9 mouse cellular contexts compared by ENCODE assay signal in genomic region chr10:20992665-20993064, GRCm38 (mm10). TPM values are rescaled to one million over a fixed set of nuclear protein-coding genes. Genes with fewer than 3 reads are reported as not detected.
DNase-seq lines count a peak whose midpoint lies in the region; ATAC-seq lines count a peak whose summit lies in the region.
"Had no signal": no experiment of that assay in that cellular context is flagged by ENCODE, and none has a peak within 500 bp of the region (broad histone marks: within the 10 kb centered on the region; RNA-seq: fewer than 3 reads in every experiment).

No protein-coding gene starts in this region.

- no peak overlapping the region for H3K9ac ChIP-seq in embryonic facial prominence, embryonic 14.5 days (ENCODE audit: low read depth, low read length)
- H3K9ac ChIP-seq: liver, embryonic 15.5 days had no signal

- H3K4me3 ChIP-seq in embryonic facial prominence, embryonic 14.5 days (ENCODE audit: low read depth, low read length): no peak overlapping the region
- H3K4me3 ChIP-seq: liver, embryonic 15.5 days had no signal

- no peaks in the 10 kb centered on the region for H3K27me3 ChIP-seq in embryonic facial prominence, embryonic 14.5 days (replicated peaks; ENCODE audit: control insufficient read depth, insufficient read depth, low read length)
- H3K27me3 ChIP-seq: liver, embryonic 15.5 days had no signal

- WGBS in embryonic facial prominence, embryonic 14.5 days: 29% methylated on average over 1 of the region's 1 CpGs

- peak; percentile 17 for DNase-seq in gastrocnemius, adult 18-20 months (ENCODE audit: low spot score)
- no peak for DNase-seq in gastrocnemius, postnatal 25 days
- peak; percentile 89 for DNase-seq in 416B (ENCODE audit: low read depth)
- DNase-seq in ZHBTc4 (ENCODE audit: low read depth, low spot score): peak; percentile 68
- DNase-seq in embryonic facial prominence, embryonic 14.5 days (ENCODE audit: low spot score): peak; percentile 41
- peak; percentile 45 for DNase-seq in kidney, postnatal 14 days
- DNase-seq in testis, postnatal 10 days (ENCODE audit: low spot score): peak; percentile 56

- H3K27ac ChIP-seq in embryonic facial prominence, embryonic 14.5 days (replicated peaks; ENCODE audit: low read depth, low read length): no peak overlapping the region
- H3K27ac ChIP-seq: liver, embryonic 15.5 days had no signal

- peak; percentile 47; the same call in 1 of the 2 replicates for ATAC-seq in embryonic facial prominence, embryonic 14.5 days (ENCODE audit: low read depth)
- peak; percentile 87 for ATAC-seq in megakaryocyte, adult 5-6 weeks (ENCODE audit: poor library complexity, severe bottlenecking)

- no peaks in the 10 kb centered on the region for H3K4me1 ChIP-seq in embryonic facial prominence, embryonic 14.5 days (ENCODE audit: control insufficient read depth, insufficient read depth, low read length)

- H3K36me3 ChIP-seq in embryonic facial prominence, embryonic 14.5 days (ENCODE audit: control insufficient read depth, insufficient read depth, low read length): no peaks in the 10 kb centered on the region
- H3K36me3 ChIP-seq: liver, embryonic 15.5 days had no signal

- H3K9me3 ChIP-seq in embryonic facial prominence, embryonic 14.5 days (ENCODE audit: control insufficient read depth, low read length): no peaks in the 10 kb centered on the region
- H3K9me3 ChIP-seq: liver, embryonic 15.5 days had no signal

- H3K4me2 ChIP-seq in embryonic facial prominence, embryonic 14.5 days (ENCODE audit: low read depth, low read length): no peak overlapping the region
- H3K4me2 ChIP-seq: liver, embryonic 15.5 days had no signal

RNA-seq across cellular contexts. Expression of gene Ahi1, which starts 40.3 kb away (rescaled TPM):
- under 1 TPM; 0.50 to 0.88 TPM for total RNA-seq in gastrocnemius, adult 18-20 months (2021)
- 1 to 10 TPM in 1 of 2 experiments, under 1 TPM in 1; 0.87 to 1.4 TPM for total RNA-seq in gastrocnemius, postnatal 25 days (2021)
- 10.7 and 12.5 TPM in 2 replicates for polyA plus RNA-seq in embryonic facial prominence, embryonic 14.5 days (2014; fragmentation: Nextera tagmentation; extraction: Ambion mirVana)
- 3.3 TPM in 2 replicates for total RNA-seq in megakaryocyte, adult 5-6 weeks (2015)
- total RNA-seq in megakaryocyte, adult 5-6 weeks (2017): 3.3 TPM in 2 replicates
